Mouse (Mus musculus) embryonic fibroblast, embryonic 13.5 days (primary cell): ENCODE measurements around the gene Agrp. TPM values are rescaled to one million over a fixed set of nuclear protein-coding genes. Genes with fewer than 3 reads are reported as not detected.
"Not testable (repeated sequence)": the region's sequence is repeated elsewhere in the genome, so short reads cannot be mapped to it uniquely, and the experiment has no call there.

Source experiments
- H3K27ac ChIP-seq: 2 replicates; pipeline ENCODE4 v1.5.1; 2012; ENCODE audit warnings: low read length, control low read depth, inconsistent platforms; ENCODE audit not compliant: insufficient read depth
- H3K4me1 ChIP-seq: 2 replicates; pipeline ENCODE4 v1.6.1; 2011; ENCODE audit warnings: low read length; ENCODE audit not compliant: control insufficient read depth, insufficient read depth
- H3K4me3 ChIP-seq: 2 replicates; pipeline ENCODE4 v1.5.1; 2011; ENCODE audit warnings: mild to moderate bottlenecking, control low read depth, low read length; ENCODE audit not compliant: insufficient read depth
- CTCF ChIP-seq: IDR thresholded peaks from 2 replicates; pipeline ENCODE4 v1.5.1; 2011; ENCODE audit warnings: mild to moderate bottlenecking, control low read depth, low read length, moderate library complexity, borderline replicate concordance; ENCODE audit not compliant: insufficient read depth
- POLR2A ChIP-seq: IDR thresholded peaks from 2 replicates; pipeline ENCODE4 v1.6.1; 2011; ENCODE audit warnings: low read depth, mild to moderate bottlenecking, control low read depth, low read length, moderate library complexity
- polyA plus RNA-seq: library from polyadenylated mRNA; stranded (reverse); fragments of >200 nt; gene quantifications from 2 replicates; pipeline ENCODE4 v1.2.4, GENCODE M21; 2011; ENCODE audit warnings: low read depth; ENCODE audit not compliant: missing spikeins, insufficient read length

Agrp gene
- polyA plus RNA-seq, 1 experiment, result not detected

- Histone ChIP-seq H3K27ac (peak overlapping the region; percentile 87), H3K4me1 (peaks cover 1% of the 10 kb centered on the region; the same call in 1 of the 2 replicates), H3K4me3 (peak overlapping the region; percentile 89)
- TF ChIP-seq POLR2A, result peak; percentile 85
- no peak for TF ChIP-seq CTCF
These were observed 30.8 kb downstream of the Agrp start for GRCm38 (mm10) chr8:105606189-105607023.

DNA sequence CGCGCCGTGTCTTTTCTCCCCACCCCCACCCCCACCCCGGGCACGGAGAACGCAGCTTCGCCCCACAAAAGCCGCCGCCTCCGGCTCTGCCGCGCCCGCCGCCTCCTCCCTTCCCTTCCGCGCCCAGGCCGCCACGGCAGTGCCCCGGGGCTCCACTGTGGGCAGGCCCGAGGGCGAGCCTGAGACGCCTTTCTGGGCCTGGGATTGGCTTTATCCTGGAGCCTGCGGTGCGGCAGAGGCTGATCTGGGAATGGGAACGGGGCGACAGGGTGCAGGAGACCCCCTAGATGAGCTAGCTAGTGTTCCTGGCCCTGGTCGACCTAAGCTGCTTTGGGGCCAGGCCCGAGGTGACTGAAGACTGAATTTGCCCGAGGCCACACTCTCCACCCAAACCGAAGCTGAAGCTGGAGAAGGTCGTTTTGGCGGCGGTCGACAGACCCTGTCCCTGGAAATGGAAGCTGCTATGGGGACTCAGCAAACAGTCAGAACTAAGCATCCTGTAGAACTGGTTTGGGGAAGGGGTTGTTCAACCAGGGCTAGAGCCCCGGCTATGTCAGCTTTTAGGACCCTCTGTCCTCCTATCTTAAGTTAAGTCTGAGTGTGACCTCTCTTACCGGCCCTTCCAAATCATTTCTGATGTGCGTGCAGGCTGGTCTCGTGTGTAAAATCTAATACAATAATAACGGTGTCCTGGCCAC lies 31.6 kb downstream of the Agrp start:
- peaks cover 2% of the 10 kb centered on the region; the same call in 1 of the 2 replicates for H3K4me1 ChIP-seq
- no peak for TF ChIP-seq CTCF
- TF ChIP-seq POLR2A, result no peak
- peak overlapping the region; percentile 89 for H3K4me3 ChIP-seq
- H3K27ac ChIP-seq, result peak overlapping the region; percentile 87

GRCm38 (mm10) chr8:105604804-105605381 lies 32.3 kb downstream of the Agrp start, which contains the start of gene Ripor1:
TSS of gene Ripor1 (plus strand) at chr8:105605255.
- peak; percentile 87 for TF ChIP-seq POLR2A
- TF ChIP-seq CTCF, result peak; percentile 47; the same call in 1 of the 2 replicates
- Histone ChIP-seq H3K4me3 (peak within 1 kb of the TSS; percentile 89), H3K4me1 (peaks cover 2% of the 10 kb centered on the region; the same call in 1 of the 2 replicates), H3K27ac (peak within 1 kb of the TSS; percentile 87)

DNA sequence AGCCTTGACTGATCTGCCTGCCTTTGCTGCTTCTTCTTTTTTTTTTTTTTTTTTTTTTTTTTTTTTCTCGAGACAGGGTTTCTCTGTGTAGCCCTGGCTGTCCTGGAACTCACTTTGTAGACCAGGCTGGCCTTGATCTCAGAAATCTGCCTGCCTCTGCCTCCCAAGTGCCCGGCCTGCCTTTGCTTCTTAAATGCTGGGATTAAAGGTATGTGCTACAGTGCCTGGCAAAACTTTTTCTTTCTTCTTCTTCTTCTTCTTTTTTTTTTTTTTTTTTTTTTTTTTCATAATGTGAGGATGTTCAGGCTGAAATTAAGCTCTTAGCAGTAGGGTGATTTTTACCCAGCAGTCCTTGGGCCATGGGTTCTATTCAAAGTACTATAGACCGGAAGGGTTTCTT lies 34.7 kb downstream of the Agrp start:
- not testable (repeated sequence) for H3K27ac ChIP-seq, H3K4me3 ChIP-seq, H3K4me1 ChIP-seq

- no peak overlapping the region for H3K4me3 ChIP-seq
- TF ChIP-seq CTCF (no peak), POLR2A (no peak)
- H3K27ac ChIP-seq, result no peak overlapping the region
- H3K4me1 ChIP-seq, result peaks cover 2% of the 10 kb centered on the region; the same call in 1 of the 2 replicates
These were observed 35.9 kb downstream of the Agrp start for GRCm38 (mm10) chr8:105601301-105601700.

DNA sequence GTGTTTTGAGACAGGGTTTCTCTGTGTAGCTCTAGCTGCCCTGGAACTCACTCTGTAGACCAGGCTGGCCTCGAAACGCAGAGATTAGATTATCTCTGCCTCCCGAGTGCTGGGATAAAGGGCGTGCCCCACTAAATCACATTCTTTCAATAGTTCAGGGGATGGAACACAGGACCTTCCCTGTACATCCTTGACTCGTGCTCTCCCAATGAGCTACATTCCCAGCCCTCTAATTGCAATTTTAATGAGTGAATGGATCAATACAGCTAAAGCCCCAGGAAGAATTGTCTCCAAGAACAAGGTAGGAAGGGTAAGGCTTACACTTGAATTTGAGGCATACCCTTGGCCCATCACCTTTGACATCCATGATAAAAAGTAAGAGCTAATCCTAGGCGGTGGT lies 38.4 kb downstream of the Agrp start:
- no peak for TF ChIP-seq CTCF
- TF ChIP-seq POLR2A, result no peak
- H3K4me3 ChIP-seq, result no peak overlapping the region
- no peak overlapping the region for H3K27ac ChIP-seq
- H3K4me1 ChIP-seq, result peaks cover 7% of the 10 kb centered on the region

GRCm38 (mm10) chr8:105596362-105597034 lies 40.7 kb downstream of the Agrp start:
- TF ChIP-seq POLR2A, result no peak
- TF ChIP-seq CTCF, result peak; percentile 57; the same call in 1 of the 2 replicates
- H3K4me1 ChIP-seq, result peaks cover 13% of the 10 kb centered on the region
- no peak overlapping the region for H3K4me3 ChIP-seq
- H3K27ac ChIP-seq, result no peak overlapping the region

- no peak for TF ChIP-seq CTCF
- no peak for TF ChIP-seq POLR2A
- Histone ChIP-seq H3K27ac (peak overlapping the region; percentile 95), H3K4me1 (peaks cover 11% of the 10 kb centered on the region), H3K4me3 (peak overlapping the region; percentile 48)
These were observed 42.5 kb downstream of the Agrp start for GRCm38 (mm10) chr8:105594451-105595242.

DNA sequence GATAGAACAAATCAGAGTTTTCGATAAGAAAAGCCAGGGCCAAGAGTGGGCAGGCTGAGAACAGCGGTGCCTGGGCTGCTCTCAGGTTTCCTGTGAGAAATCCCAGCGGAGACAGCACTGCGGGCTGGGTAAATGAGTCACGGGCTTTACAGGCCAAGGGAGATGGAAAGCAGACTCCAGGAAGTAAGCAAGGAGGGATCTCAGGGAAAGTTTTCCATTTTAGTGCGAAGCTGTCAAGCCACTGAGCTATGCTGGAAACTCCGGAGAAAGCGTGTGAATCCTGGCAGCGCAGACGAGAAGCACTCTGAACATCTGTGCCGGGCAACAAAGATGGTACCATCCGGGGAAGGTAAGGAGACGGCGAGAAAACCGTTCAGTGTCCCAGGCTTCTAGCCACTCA lies 43.3 kb downstream of the Agrp start:
- peaks cover 11% of the 10 kb centered on the region for H3K4me1 ChIP-seq
- peak overlapping the region; percentile 48 for H3K4me3 ChIP-seq
- H3K27ac ChIP-seq, result peak overlapping the region; percentile 95
- TF ChIP-seq CTCF (no peak), POLR2A (peak; percentile 66)
